Comparison of ENCODE assay signal across 24 mouse cellular contexts in the genomic region with DNA sequence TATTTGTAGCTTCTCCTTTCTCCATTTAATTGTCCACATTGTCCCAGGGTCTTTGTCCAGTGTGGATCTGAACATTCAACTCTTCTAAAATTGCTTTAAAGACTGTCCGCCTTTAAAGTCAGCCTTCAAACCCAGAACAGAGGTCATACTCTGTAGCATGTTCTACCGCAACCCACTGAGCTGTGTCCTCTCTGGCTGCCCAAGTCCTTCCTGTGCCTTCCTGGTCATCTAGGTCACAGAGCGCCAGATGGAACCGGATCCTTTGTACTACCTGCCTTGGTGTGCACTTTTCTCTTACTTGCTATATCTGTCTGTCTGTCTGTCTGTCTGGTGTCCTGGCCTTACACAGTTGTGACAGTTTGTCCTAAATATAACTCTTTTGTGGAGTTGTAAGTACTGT. TPM values are rescaled to one million over a fixed set of nuclear protein-coding genes. Genes with fewer than 3 reads are reported as not detected.
DNase-seq lines count a peak whose midpoint lies in the region; ATAC-seq and TF ChIP-seq lines count a peak whose summit lies in the region.
"Had no signal": no experiment of that assay in that cellular context is flagged by ENCODE, and none has a peak within 500 bp of the region (broad histone marks: within the 10 kb centered on the region; RNA-seq: fewer than 3 reads in every experiment).

No protein-coding gene starts in this region.

- no peak overlapping the region for H3K9ac ChIP-seq in kidney, postnatal 0 days (ENCODE audit: low read depth, low read length)
- H3K9ac ChIP-seq: forebrain, embryonic 13.5 days; hindbrain, embryonic 12.5 days; hindbrain, embryonic 15.5 days had no signal

- H3K4me1 ChIP-seq in kidney, adult 2 months (ENCODE audit: control insufficient read depth, insufficient read depth, low read length), result peaks cover 21% of the 10 kb centered on the region
- H3K4me1 ChIP-seq in kidney, postnatal 0 days (replicated peaks; ENCODE audit: insufficient read depth, low read length), result no peaks in the 10 kb centered on the region; the same call in 1 of the 2 replicates

- TF ChIP-seq POLR2A in kidney, adult 2 months (IDR thresholded peaks at IDR 0.05; ENCODE audit: low read depth, low read length), result no peak

- no peak overlapping the region for H3K4me2 ChIP-seq in kidney, postnatal 0 days (ENCODE audit: low read length)
- H3K4me2 ChIP-seq: forebrain, embryonic 13.5 days; heart, embryonic 11.5 days; hindbrain, embryonic 12.5 days; hindbrain, embryonic 15.5 days had no signal

- peak overlapping the region; percentile 21; the same call in 1 of the 2 replicates for H3K27ac ChIP-seq in kidney, adult 2 months (ENCODE audit: insufficient read depth, low read depth, low read length)
- no peak overlapping the region for H3K27ac ChIP-seq in kidney, postnatal 0 days
- H3K27ac ChIP-seq: forebrain, embryonic 10.5 days; forebrain, embryonic 13.5 days; gastrocnemius, adult 2 months; hindbrain, embryonic 12.5 days; hindbrain, embryonic 15.5 days had no signal

- H3K9me3 ChIP-seq in kidney, postnatal 0 days (replicated peaks; ENCODE audit: low read length), result no peaks in the 10 kb centered on the region
- H3K9me3 ChIP-seq: forebrain, embryonic 13.5 days; G1E; hindbrain, embryonic 12.5 days; hindbrain, embryonic 15.5 days had no signal

- H3K36me3 ChIP-seq in kidney, adult 2 months (ENCODE audit: control insufficient read depth, insufficient read depth, low read length), result no peaks in the 10 kb centered on the region
- no peaks in the 10 kb centered on the region for H3K36me3 ChIP-seq in kidney, postnatal 0 days (ENCODE audit: insufficient read depth, low read length)
- H3K36me3 ChIP-seq: G1E; hindbrain, embryonic 12.5 days; hindbrain, embryonic 15.5 days had no signal

- no peak overlapping the region for H3K4me3 ChIP-seq in kidney, adult 2 months (ENCODE audit: insufficient read depth, low read depth, low read length)
- H3K4me3 ChIP-seq in kidney, postnatal 0 days (replicated peaks; ENCODE audit: low read depth, low read length), result no peak overlapping the region
- H3K4me3 ChIP-seq: forebrain, embryonic 10.5 days; forebrain, embryonic 13.5 days; gastrocnemius, adult 2 months; hindbrain, embryonic 12.5 days; hindbrain, embryonic 15.5 days had no signal

- no peak for TF ChIP-seq CTCF in kidney, adult 2 months (conservative IDR thresholded peaks at IDR 0.05; ENCODE audit: insufficient read depth, insufficient read length, low read depth, low read length)
- no peak for TF ChIP-seq CTCF in kidney, postnatal 0 days (IDR thresholded peaks at IDR 0.05; ENCODE audit: low read depth)

- peak; percentile 79 for DNase-seq in kidney, adult 2 months
- no peak for DNase-seq in kidney, adult 18-20 months
- DNase-seq in kidney, postnatal 0 days (ENCODE audit: low spot score), result no peak
- peak; percentile 50 to 85 for DNase-seq in kidney, postnatal 25 days
- no peak for DNase-seq in thymus, postnatal 14 days
- no peak for DNase-seq in frontal cortex, postnatal 14 days (ENCODE audit: low spot score in 2 of 2)
- DNase-seq: adrenal gland, postnatal 10 days; adrenal gland, postnatal 36 days; B cell, adult 2 months; cerebellum, adult 18-20 months; cerebellum, adult 9-10 months; cerebellum, postnatal 14 days; gastrocnemius, adult 2 months; gastrocnemius, postnatal 14 days; heart, adult 11 months had no signal

- 46% methylated on average over 4 of the region's 4 CpGs for WGBS in kidney, adult 2 months
- WGBS in kidney, postnatal 0 days, result 82% methylated on average over 4 of the region's 4 CpGs

- ATAC-seq in kidney, postnatal 0 days (replicated peaks; ENCODE audit: low FRiP score, low read depth), result 0 out of 2 replicates have a peak, but pooled peaks have one; percentile 66
- ATAC-seq: forebrain, embryonic 13.5 days; forebrain, embryonic 16.5 days; Patski had no signal

- H3K27me3 ChIP-seq in kidney, adult 2 months (replicated peaks; ENCODE audit: control insufficient read depth, insufficient read depth, low read length), result no peaks in the 10 kb centered on the region
- no peaks in the 10 kb centered on the region for H3K27me3 ChIP-seq in kidney, postnatal 0 days (ENCODE audit: insufficient read depth, low read length)
- H3K27me3 ChIP-seq: CH12.LX; forebrain, embryonic 13.5 days; hindbrain, embryonic 12.5 days; hindbrain, embryonic 15.5 days; Patski had no signal

RNA-seq across cellular contexts. Expression of a gene that starts 40.0 kb away (rescaled TPM):
- 14.4 and 15.3 TPM in 2 replicates for polyA plus RNA-seq in kidney, adult 2 months (2012; rRNA removed)
- polyA plus RNA-seq in kidney, postnatal 0 days (2015; fragmentation: Nextera tagmentation; extraction: Ambion mirVana), result 18.1 and 21.8 TPM in 2 replicates

Comparison
In these comparisons a context has a peak if more than half of its experiments do, and no peak if none do; other contexts are left out.
1. DNase-seq: peak in kidney, adult 2 months (single experiment) and kidney, postnatal 25 days (2 of 2); none in kidney, adult 18-20 months (single experiment), kidney, postnatal 0 days (single experiment), thymus, postnatal 14 days (single experiment) and frontal cortex, postnatal 14 days (0 of 2).